In the genomic region with DNA sequence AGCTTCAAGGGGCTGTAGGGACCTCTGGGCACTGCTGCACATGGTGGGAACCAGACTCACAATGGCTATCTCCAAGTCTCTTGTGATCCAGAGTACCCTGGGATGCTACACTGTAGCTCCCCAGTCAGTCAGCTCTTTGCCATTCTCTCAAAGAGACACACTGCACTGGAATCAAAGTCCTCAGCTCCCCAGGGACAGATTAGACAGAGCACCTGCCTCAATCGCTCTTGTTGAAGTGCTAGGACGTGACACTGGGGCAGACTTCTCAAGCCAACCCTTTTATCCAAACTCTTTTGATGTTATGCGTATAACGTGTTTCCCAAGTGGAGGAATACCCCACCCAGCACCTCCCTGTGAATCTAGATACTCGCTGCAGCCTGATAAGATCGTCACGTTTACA, we compare ENCODE assay signal across 16 mouse cellular contexts. TPM values are rescaled to one million over a fixed set of nuclear protein-coding genes. Genes with fewer than 3 reads are reported as not detected.
DNase-seq lines count a peak whose midpoint lies in the region; ATAC-seq and TF ChIP-seq lines count a peak whose summit lies in the region.
"Had no signal": no experiment of that assay in that cellular context is flagged by ENCODE, and none has a peak within 500 bp of the region (broad histone marks: within the 10 kb centered on the region; RNA-seq: fewer than 3 reads in every experiment).

No protein-coding gene starts in this region.

- no peaks in the 10 kb centered on the region; the same call in 1 of the 2 replicates for H3K27me3 ChIP-seq in liver, embryonic 16.5 days (ENCODE audit: control insufficient read depth, insufficient read depth, low read depth, low read length)
- peaks cover 11% of the 10 kb centered on the region for H3K27me3 ChIP-seq in liver, embryonic 11.5 days (replicated peaks; ENCODE audit: control insufficient read depth, insufficient read depth, low read length)
- H3K27me3 ChIP-seq in limb, embryonic 12.5 days = peaks cover 9% of the 10 kb centered on the region; the same call in 1 of the 2 replicates
- H3K27me3 ChIP-seq: midbrain, embryonic 12.5 days had no signal

- H3K27ac ChIP-seq in gastrocnemius, adult 2 months = peak overlapping the region; percentile 79
- H3K27ac ChIP-seq in liver, embryonic 16.5 days (ENCODE audit: low read length) = no peak overlapping the region
- H3K27ac ChIP-seq in liver, embryonic 11.5 days (ENCODE audit: low read depth, low read length) = no peak overlapping the region
- no peak overlapping the region for H3K27ac ChIP-seq in limb, embryonic 12.5 days
- H3K27ac ChIP-seq: liver, embryonic 14.5 days; midbrain, embryonic 12.5 days had no signal

- WGBS in liver, embryonic 16.5 days (ENCODE audit: insufficient replicate concordance) = 26% methylated on average over 7 of the region's 7 CpGs
- 36% methylated on average over 7 of the region's 7 CpGs for WGBS in liver, embryonic 11.5 days
- WGBS in limb, embryonic 12.5 days = 33% methylated on average over 7 of the region's 7 CpGs

- H3K4me2 ChIP-seq in liver, embryonic 16.5 days (ENCODE audit: low read depth, low read length) = 0 out of 2 replicates have a peak overlapping the region, but pooled peaks have one; percentile 4
- H3K4me2 ChIP-seq in liver, embryonic 11.5 days = no peak overlapping the region
- H3K4me2 ChIP-seq in limb, embryonic 12.5 days = peak overlapping the region; percentile 6; the same call in 1 of the 2 replicates
- H3K4me2 ChIP-seq: midbrain, embryonic 12.5 days had no signal

- ATAC-seq in liver, embryonic 16.5 days (ENCODE audit: low read depth) = no peak
- ATAC-seq in liver, embryonic 11.5 days (replicated peaks; ENCODE audit: low FRiP score) = no peak
- no peak for ATAC-seq in limb, embryonic 12.5 days (ENCODE audit: insufficient number of reproducible peaks, insufficient read depth, low FRiP score, low TSS enrichment, low read depth)
- ATAC-seq: activated CD4-positive, CD25-positive, alpha-beta regulatory T cell, adult 4 months; inflammation-experienced regulatory T-cells, adult 6 months had no signal

- DNase-seq in gastrocnemius, adult 2 months = peak; percentile 24
- no peak for DNase-seq in gastrocnemius, postnatal 14 days
- no peak for DNase-seq in liver, embryonic 11.5 days (ENCODE audit: low spot score)
- peak; percentile 12 for DNase-seq in ES-CJ7 (ENCODE audit: low read depth, low spot score)
- no peak for DNase-seq in left cerebral cortex, postnatal 4 days
- no peak for DNase-seq in kidney, postnatal 4 days
- DNase-seq: cerebellum, adult 11 months; kidney, postnatal 36 days; thymus, postnatal 14 days had no signal

- intact Hi-C loops in gastrocnemius, adult 2 months (cut with DNase I) = no loop called here
- intact Hi-C loops in gastrocnemius, postnatal 14 days (cut with DNase I; ENCODE audit: low total_unique reads) = no loop called here
- intact Hi-C loops in left cerebral cortex, postnatal 4 days (cut with DNase I) = no loop called here

- H3K9ac ChIP-seq in liver, embryonic 16.5 days (ENCODE audit: low read depth, low read length) = no peak overlapping the region
- H3K9ac ChIP-seq in liver, embryonic 11.5 days (ENCODE audit: low read depth, low read length) = no peak overlapping the region
- no peak overlapping the region for H3K9ac ChIP-seq in limb, embryonic 12.5 days (replicated peaks)
- H3K9ac ChIP-seq: liver, embryonic 14.5 days; midbrain, embryonic 12.5 days had no signal

- H3K36me3 ChIP-seq in liver, embryonic 16.5 days (ENCODE audit: control insufficient read depth, insufficient read depth) = no peaks in the 10 kb centered on the region
- H3K36me3 ChIP-seq in liver, embryonic 11.5 days (ENCODE audit: control insufficient read depth, insufficient read depth, low read length) = no peaks in the 10 kb centered on the region
- no peaks in the 10 kb centered on the region for H3K36me3 ChIP-seq in limb, embryonic 12.5 days
- H3K36me3 ChIP-seq: midbrain, embryonic 12.5 days had no signal

- peak overlapping the region; percentile 39 for H3K4me3 ChIP-seq in gastrocnemius, adult 2 months
- no peak overlapping the region for H3K4me3 ChIP-seq in liver, embryonic 16.5 days (ENCODE audit: low read depth, low read length)
- no peak overlapping the region for H3K4me3 ChIP-seq in liver, embryonic 11.5 days (ENCODE audit: low read depth, low read length)
- H3K4me3 ChIP-seq in limb, embryonic 12.5 days (replicated peaks) = no peak overlapping the region
- H3K4me3 ChIP-seq: midbrain, embryonic 12.5 days had no signal

- no peak for TF ChIP-seq CTCF in gastrocnemius, adult 2 months (IDR thresholded peaks at IDR 0.05)

- H3K4me1 ChIP-seq in liver, embryonic 16.5 days (ENCODE audit: control insufficient read depth, low read depth, low read length) = peaks cover 19% of the 10 kb centered on the region
- peaks cover 14% of the 10 kb centered on the region for H3K4me1 ChIP-seq in liver, embryonic 11.5 days (replicated peaks; ENCODE audit: control insufficient read depth, insufficient read depth, low read length)
- H3K4me1 ChIP-seq in limb, embryonic 12.5 days (replicated peaks) = peaks cover 87% of the 10 kb centered on the region

- no peaks in the 10 kb centered on the region for H3K9me3 ChIP-seq in liver, embryonic 16.5 days (replicated peaks; ENCODE audit: control insufficient read depth, low read length)
- no peaks in the 10 kb centered on the region for H3K9me3 ChIP-seq in liver, embryonic 11.5 days (ENCODE audit: control insufficient read depth, low read length)
- H3K9me3 ChIP-seq in limb, embryonic 12.5 days = no peaks in the 10 kb centered on the region
- H3K9me3 ChIP-seq: G1E; midbrain, embryonic 12.5 days had no signal

RNA-seq across cellular contexts. Expression of gene Lrig1, which starts 23.7 kb away (rescaled TPM):
- 10 to 100 TPM; 38.9 to 57.9 TPM for total RNA-seq in gastrocnemius, adult 2 months (2021)
- 10 to 100 TPM; 39.7 to 49.4 TPM for total RNA-seq in gastrocnemius, postnatal 14 days (2021)
- polyA plus RNA-seq in liver, embryonic 16.5 days (2015; fragmentation: Nextera tagmentation; extraction: Ambion mirVana) = 2.7 and 4.5 TPM in 2 replicates
- 2.9 and 4.3 TPM in 2 replicates for polyA plus RNA-seq in liver, embryonic 11.5 days (2014; fragmentation: Nextera tagmentation; extraction: Ambion mirVana)
- 20.5 and 25.0 TPM in 2 replicates for polyA plus RNA-seq in limb, embryonic 12.5 days (2016; fragmentation: Nextera tagmentation; extraction: Ambion mirVana)
- 10 to 100 TPM; 28.3 to 32.8 TPM for total RNA-seq in left cerebral cortex, postnatal 4 days (2021)

Comparison
In these comparisons a context has a peak if more than half of its experiments do, and no peak if none do; other contexts are left out.
1. DNase-seq: peak in gastrocnemius, adult 2 months (single experiment) and ES-CJ7 (single experiment); none in gastrocnemius, postnatal 14 days (single experiment), liver, embryonic 11.5 days (single experiment), left cerebral cortex, postnatal 4 days (single experiment) and kidney, postnatal 4 days (0 of 2).